Mouse (Mus musculus): Measurements from ENCODE around the gene Unc93b1. TPM values are rescaled to one million over a fixed set of nuclear protein-coding genes. Genes with fewer than 3 reads are reported as not detected.

Unc93b1 gene
- polyA plus RNA-seq, 1 experiment from 2014 or later = 6.9 TPM

- H3K27me3 ChIP-seq = no peaks in the 10 kb centered on the region
- no peak overlapping the region for H3K4me2 ChIP-seq (replicated peaks)
- no peak overlapping the region for H3K27ac ChIP-seq (replicated peaks)
- H3K9me3 ChIP-seq = no peaks in the 10 kb centered on the region
- 85% methylated on average over 2 of the region's 2 CpGs for WGBS
- 0 out of 2 replicates have a peak, but pooled peaks cover 3% of the 10 kb centered on the region for H3K4me1 ChIP-seq
- no peak overlapping the region for H3K9ac ChIP-seq (replicated peaks)
- no peak overlapping the region for H3K4me3 ChIP-seq
- ATAC-seq (replicated peaks) = no peak
- H3K36me3 ChIP-seq = no peaks in the 10 kb centered on the region
Observed at GRCm38 (mm10) chr19:3975866-3976265, 40.9 kb downstream of the Unc93b1 start.

- Histone ChIP-seq H3K4me2 (replicated peaks) (no peak overlapping the region), H3K27ac (replicated peaks) (no peak overlapping the region), H3K9me3 (no peaks in the 10 kb centered on the region), H3K27me3 (no peaks in the 10 kb centered on the region), H3K36me3 (no peaks in the 10 kb centered on the region), H3K4me1 (0 out of 2 replicates have a peak, but pooled peaks cover 3% of the 10 kb centered on the region), H3K9ac (replicated peaks) (no peak overlapping the region), H3K4me3 (no peak overlapping the region)
- WGBS = 11% methylated on average over 4 of the region's 4 CpGs
- ATAC-seq (replicated peaks) = peak; percentile 87
Observed at GRCm38 (mm10) chr19:3980309-3980708, 45.3 kb downstream of the Unc93b1 start.

- H3K27me3 ChIP-seq = no peaks in the 10 kb centered on the region
- 0 out of 2 replicates have a peak, but pooled peaks cover 3% of the 10 kb centered on the region for H3K4me1 ChIP-seq
- no peak overlapping the region for H3K27ac ChIP-seq (replicated peaks)
- H3K4me3 ChIP-seq = no peak overlapping the region
- 78% methylated on average over 9 of the region's 9 CpGs for WGBS
- H3K4me2 ChIP-seq (replicated peaks) = no peak overlapping the region
- H3K9ac ChIP-seq (replicated peaks) = no peak overlapping the region
- H3K36me3 ChIP-seq = no peaks in the 10 kb centered on the region
- no peaks in the 10 kb centered on the region for H3K9me3 ChIP-seq
- no peak for ATAC-seq (replicated peaks)
Observed at GRCm38 (mm10) chr19:3980917-3981316, 45.9 kb downstream of the Unc93b1 start.

GRCm38 (mm10) chr19:3983527-3984200 lies 48.7 kb downstream of the Unc93b1 start:
- no peak for ATAC-seq (replicated peaks)
- Histone ChIP-seq H3K9me3 (no peaks in the 10 kb centered on the region), H3K9ac (replicated peaks) (no peak overlapping the region), H3K27ac (replicated peaks) (no peak overlapping the region), H3K4me2 (replicated peaks) (no peak overlapping the region), H3K4me1 (0 out of 2 replicates have a peak, but pooled peaks cover 3% of the 10 kb centered on the region), H3K36me3 (no peaks in the 10 kb centered on the region), H3K27me3 (no peaks in the 10 kb centered on the region), H3K4me3 (no peak overlapping the region)
- WGBS = 34% methylated on average over 9 of the region's 9 CpGs

GRCm38 (mm10) chr19:3985261-3985681 lies 50.3 kb downstream of the Unc93b1 start:
- Histone ChIP-seq H3K4me2 (replicated peaks) (no peak overlapping the region), H3K4me3 (no peak overlapping the region), H3K9ac (replicated peaks) (no peak overlapping the region), H3K4me1 (0 out of 2 replicates have a peak, but pooled peaks cover under 1% of the 10 kb centered on the region), H3K27me3 (no peaks in the 10 kb centered on the region), H3K9me3 (no peaks in the 10 kb centered on the region), H3K27ac (replicated peaks) (no peak overlapping the region), H3K36me3 (no peaks in the 10 kb centered on the region)
- ATAC-seq (replicated peaks) = no peak
- 37% methylated on average over 8 of the region's 8 CpGs for WGBS

- Histone ChIP-seq H3K9me3 (no peaks in the 10 kb centered on the region), H3K36me3 (no peaks in the 10 kb centered on the region), H3K4me2 (replicated peaks) (no peak within 1 kb of the TSS), H3K4me1 (no peaks in the 10 kb centered on the region), H3K27ac (replicated peaks) (no peak within 1 kb of the TSS), H3K27me3 (no peaks in the 10 kb centered on the region), H3K4me3 (no peak within 1 kb of the TSS), H3K9ac (replicated peaks) (no peak within 1 kb of the TSS)
- WGBS = 13% methylated on average over 8 of the region's 8 CpGs
- ATAC-seq (replicated peaks) = no peak
Observed at GRCm38 (mm10) chr19:3986334-3986733, 51.3 kb downstream of the Unc93b1 start, which contains the start of gene Acy3. Gene Acy3, plus strand, starts transcription at chr19:3986570.

- H3K4me3 ChIP-seq = no peak overlapping the region
- H3K4me1 ChIP-seq = no peaks in the 10 kb centered on the region
- H3K9ac ChIP-seq (replicated peaks) = no peak overlapping the region
- no peak for ATAC-seq (replicated peaks)
- no peaks in the 10 kb centered on the region for H3K36me3 ChIP-seq
- WGBS = 89% methylated on average over 14 of the region's 14 CpGs
- no peak overlapping the region for H3K4me2 ChIP-seq (replicated peaks)
- H3K27me3 ChIP-seq = no peaks in the 10 kb centered on the region
- H3K9me3 ChIP-seq = no peaks in the 10 kb centered on the region
- H3K27ac ChIP-seq (replicated peaks) = no peak overlapping the region
Observed at GRCm38 (mm10) chr19:3988066-3988465, 53.1 kb downstream of the Unc93b1 start.

GRCm38 (mm10) chr19:3988750-3989149 lies 53.8 kb downstream of the Unc93b1 start:
- Histone ChIP-seq H3K27me3 (no peaks in the 10 kb centered on the region), H3K4me3 (no peak overlapping the region), H3K4me2 (replicated peaks) (no peak overlapping the region), H3K36me3 (no peaks in the 10 kb centered on the region), H3K9me3 (no peaks in the 10 kb centered on the region), H3K9ac (replicated peaks) (no peak overlapping the region), H3K4me1 (no peaks in the 10 kb centered on the region), H3K27ac (replicated peaks) (no peak overlapping the region)
- no peak for ATAC-seq (replicated peaks)
- WGBS = 95% methylated on average over 4 of the region's 4 CpGs

- Histone ChIP-seq H3K9me3 (no peaks in the 10 kb centered on the region), H3K36me3 (no peaks in the 10 kb centered on the region), H3K4me1 (no peaks in the 10 kb centered on the region), H3K27me3 (no peaks in the 10 kb centered on the region; the same call in 1 of the 2 replicates), H3K4me3 (no peak overlapping the region), H3K4me2 (replicated peaks) (no peak overlapping the region), H3K9ac (replicated peaks) (no peak overlapping the region), H3K27ac (replicated peaks) (no peak overlapping the region)
- WGBS = 70% methylated on average over 6 of the region's 6 CpGs
- ATAC-seq (replicated peaks) = no peak
Observed at GRCm38 (mm10) chr19:3990804-3991203, 55.8 kb downstream of the Unc93b1 start.

- Histone ChIP-seq H3K4me3 (no peak overlapping the region), H3K27me3 (no peaks in the 10 kb centered on the region; the same call in 1 of the 2 replicates), H3K4me2 (replicated peaks) (no peak overlapping the region), H3K9ac (replicated peaks) (no peak overlapping the region), H3K27ac (replicated peaks) (no peak overlapping the region), H3K4me1 (no peaks in the 10 kb centered on the region), H3K9me3 (no peaks in the 10 kb centered on the region), H3K36me3 (no peaks in the 10 kb centered on the region)
- WGBS = 96% methylated on average over 3 of the region's 3 CpGs
- ATAC-seq (replicated peaks) = no peak
Observed at GRCm38 (mm10) chr19:3991562-3991961, 56.6 kb downstream of the Unc93b1 start.

- H3K4me3 ChIP-seq = no peak overlapping the region
- no peaks in the 10 kb centered on the region; the same call in 1 of the 2 replicates for H3K27me3 ChIP-seq
- H3K4me1 ChIP-seq = no peaks in the 10 kb centered on the region
- H3K9me3 ChIP-seq = no peaks in the 10 kb centered on the region
- no peak overlapping the region for H3K27ac ChIP-seq (replicated peaks)
- no peak for ATAC-seq (replicated peaks)
- H3K36me3 ChIP-seq = no peaks in the 10 kb centered on the region
- no peak overlapping the region for H3K4me2 ChIP-seq (replicated peaks)
- H3K9ac ChIP-seq (replicated peaks) = no peak overlapping the region
- WGBS = 84% methylated on average over 3 of the region's 3 CpGs
Observed at GRCm38 (mm10) chr19:3991966-3992365, 57.0 kb downstream of the Unc93b1 start.

- Histone ChIP-seq H3K36me3 (no peaks in the 10 kb centered on the region), H3K4me2 (replicated peaks) (no peak within 1 kb of the TSS), H3K4me1 (no peaks in the 10 kb centered on the region), H3K9me3 (no peaks in the 10 kb centered on the region), H3K9ac (replicated peaks) (no peak within 1 kb of the TSS), H3K27me3 (no peaks in the 10 kb centered on the region; the same call in 1 of the 2 replicates), H3K4me3 (no peak within 1 kb of the TSS), H3K27ac (replicated peaks) (no peak within 1 kb of the TSS)
- no peak for ATAC-seq (replicated peaks)
- WGBS = 51% methylated on average over 5 of the region's 5 CpGs
Observed at GRCm38 (mm10) chr19:3992416-3992815, 57.4 kb downstream of the Unc93b1 start, which contains the start of gene Tbx10. Gene Tbx10, plus strand, starts transcription at chr19:3992752.
